In the genomic region with DNA sequence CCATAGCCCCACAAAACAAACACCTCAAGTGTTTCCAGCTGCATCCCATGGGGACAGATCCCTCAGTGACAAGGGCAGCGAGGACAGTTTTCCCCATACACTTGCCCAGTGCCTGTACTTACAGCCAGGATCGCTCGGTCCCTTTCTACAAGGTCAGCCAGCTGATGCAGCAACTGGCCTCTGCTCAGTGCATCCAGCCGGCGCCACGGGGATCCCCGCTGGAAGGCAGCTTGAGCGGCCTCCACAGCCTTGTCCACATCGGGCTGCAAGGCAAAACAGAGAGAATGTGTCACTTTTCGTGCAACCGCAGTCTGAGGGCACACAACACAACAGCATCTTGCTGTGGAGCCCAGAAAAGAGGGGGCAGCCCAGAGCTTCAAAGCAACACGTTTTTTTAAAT, we compare ENCODE assay signal across 33 mouse cellular contexts. TPM values are rescaled to one million over a fixed set of nuclear protein-coding genes. Genes with fewer than 3 reads are reported as not detected.
"Had no signal": no experiment of that assay in that cellular context is flagged by ENCODE, and none has a peak within 500 bp of the region (broad histone marks: within the 10 kb centered on the region; RNA-seq: fewer than 3 reads in every experiment).

No protein-coding gene starts in this region.

- H3K9ac ChIP-seq: kidney, embryonic 15.5 days; liver, embryonic 13.5 days; midbrain, embryonic 13.5 days had no signal

- H3K9me3 ChIP-seq: kidney, embryonic 15.5 days; liver, embryonic 13.5 days; midbrain, embryonic 13.5 days had no signal

- H3K4me2 ChIP-seq: kidney, embryonic 15.5 days; liver, embryonic 13.5 days; midbrain, embryonic 13.5 days had no signal

- ATAC-seq: midbrain, embryonic 13.5 days had no signal

- H3K4me3 ChIP-seq: kidney, embryonic 15.5 days; left cerebral cortex, adult 2 months; liver, embryonic 13.5 days; midbrain, embryonic 13.5 days had no signal

- DNase-seq: kidney, adult 11 months; kidney, adult 8-10 months; kidney, postnatal 10 days; kidney, postnatal 36 days; layer of hippocampus, postnatal 36 days; liver, embryonic 13.5 days; lung, adult 2 months; lung, postnatal 14 days; right cerebral cortex, adult 18-20 months; right cerebral cortex, postnatal 14 days; right cerebral cortex, postnatal 4 days; thymus, adult 2 months; thymus, postnatal 14 days; thymus, postnatal 4 days had no signal

- H3K4me1 ChIP-seq: liver, embryonic 13.5 days; midbrain, embryonic 13.5 days had no signal

- H3K27ac ChIP-seq: kidney, embryonic 15.5 days; left cerebral cortex, adult 2 months; liver, embryonic 13.5 days; macrophage; midbrain, embryonic 13.5 days; stomach, postnatal 0 days had no signal

- H3K36me3 ChIP-seq: kidney, embryonic 15.5 days; liver, embryonic 13.5 days; midbrain, embryonic 13.5 days had no signal

RNA-seq across cellular contexts. Expression of gene Aldh1a3, which starts 8.3 kb away (rescaled TPM):
- polyA plus RNA-seq: macrophage had no signal

RNA-seq across cellular contexts. Expression of gene Gm10974, which starts 53.3 kb away (rescaled TPM):
- total RNA-seq: layer of hippocampus, adult 8-10 months; layer of hippocampus, postnatal 10 days; layer of hippocampus, postnatal 36 days; left cerebral cortex, adult 2 months; left cerebral cortex, postnatal 10 days; left cerebral cortex, postnatal 36 days; liver, adult 2 months; megakaryocyte, adult 5-6 weeks; midbrain, postnatal 0 days had no signal
- polyA plus RNA-seq: kidney, embryonic 15.5 days; limb, embryonic 11.5 days; limb, embryonic 14.5 days; liver, adult 2 months; liver, embryonic 13.5 days; liver, embryonic 16.5 days; lung, adult 2 months; lung, embryonic 16.5 days; macrophage; midbrain, embryonic 13.5 days; midbrain, postnatal 0 days; neural tube, embryonic 11.5 days; neural tube, embryonic 14.5 days; stomach, embryonic 14.5 days; stomach, postnatal 0 days; thymus, adult 2 months had no signal
